In genomic region chr11:75429019-75429705, GRCm38 (mm10) we compare ENCODE assay signal across 14 mouse cellular contexts. TPM values are rescaled to one million over a fixed set of nuclear protein-coding genes. Genes with fewer than 3 reads are reported as not detected.
A peak's percentile ranks its signal among the peaks of the same experiment; 100 is the strongest.
DNase-seq lines count a peak whose midpoint lies in the region; TF ChIP-seq lines count a peak whose summit lies in the region.
"Had no signal": no experiment of that assay in that cellular context is flagged by ENCODE, and none has a peak within 500 bp of the region (broad histone marks: within the 10 kb centered on the region; RNA-seq: fewer than 3 reads in every experiment).

No protein-coding gene starts in this region.

- TF ChIP-seq POLR2A in small intestine, adult 2 months (IDR thresholded peaks at IDR 0.05; ENCODE audit: low read depth, low read length) = peak; percentile 14; the same call in 1 of the 2 replicates

- no peak overlapping the region for H3K27ac ChIP-seq in small intestine, adult 2 months (ENCODE audit: insufficient read depth, low read depth, low read length)
- no peak overlapping the region for H3K27ac ChIP-seq in forebrain, embryonic 10.5 days
- no peak overlapping the region for H3K27ac ChIP-seq in limb, embryonic 10.5 days
- H3K27ac ChIP-seq: liver, embryonic 14.5 days had no signal

- WGBS in small intestine, adult 2 months = 59% methylated on average over 9 of the region's 9 CpGs
- WGBS in forebrain, embryonic 10.5 days = 92% methylated on average over 9 of the region's 9 CpGs
- WGBS in limb, embryonic 10.5 days = 89% methylated on average over 9 of the region's 9 CpGs

- no peak overlapping the region for H3K4me3 ChIP-seq in small intestine, adult 2 months (ENCODE audit: low read depth, low read length)
- H3K4me3 ChIP-seq in forebrain, embryonic 10.5 days = no peak overlapping the region
- no peak overlapping the region for H3K4me3 ChIP-seq in limb, embryonic 10.5 days

- peaks cover 5% of the 10 kb centered on the region; the same call in 1 of the 2 replicates for H3K9me3 ChIP-seq in forebrain, embryonic 10.5 days
- no peaks in the 10 kb centered on the region for H3K9me3 ChIP-seq in limb, embryonic 10.5 days (replicated peaks)

- no peaks in the 10 kb centered on the region for H3K4me1 ChIP-seq in small intestine, adult 2 months (ENCODE audit: control insufficient read depth, insufficient read depth, insufficient read length, low read length)
- no peaks in the 10 kb centered on the region for H3K4me1 ChIP-seq in forebrain, embryonic 10.5 days
- no peaks in the 10 kb centered on the region for H3K4me1 ChIP-seq in limb, embryonic 10.5 days

- no peak for TF ChIP-seq CTCF in small intestine, adult 2 months (IDR thresholded peaks at IDR 0.05; ENCODE audit: extremely low read depth, insufficient read length, insufficient replicate concordance, low read depth, low read length)

- H3K36me3 ChIP-seq in small intestine, adult 2 months (ENCODE audit: control insufficient read depth, insufficient read depth, low read length) = no peaks in the 10 kb centered on the region
- H3K36me3 ChIP-seq in forebrain, embryonic 10.5 days (replicated peaks) = no peaks in the 10 kb centered on the region
- H3K36me3 ChIP-seq in limb, embryonic 10.5 days = no peaks in the 10 kb centered on the region

- H3K27me3 ChIP-seq in small intestine, adult 2 months (ENCODE audit: control insufficient read depth, insufficient read depth, low read length) = no peaks in the 10 kb centered on the region
- H3K27me3 ChIP-seq in forebrain, embryonic 10.5 days (ENCODE audit: poor library complexity, severe bottlenecking) = no peaks in the 10 kb centered on the region
- H3K27me3 ChIP-seq in limb, embryonic 10.5 days (ENCODE audit: low read depth, poor library complexity, severe bottlenecking) = no peaks in the 10 kb centered on the region
- H3K27me3 ChIP-seq: Patski had no signal

- DNase-seq in B cell, adult 2 months = peak; percentile 43 to 54
- DNase-seq in CD8-positive naive resting alpha-beta T cell, adult 2 months (ENCODE audit: low read depth in 2 of 2, low spot score in 2 of 2) = peak; percentile 44 to 57
- peak; percentile 61 for DNase-seq in induced T-regulatory cell, adult 2 months (ENCODE audit: low read depth)
- no peak for DNase-seq in forebrain, embryonic 10.5 days (ENCODE audit: extremely low spot score, low spot score)
- no peak for DNase-seq in adrenal gland, postnatal 10 days
- DNase-seq in frontal cortex, postnatal 36 days (ENCODE audit: low spot score in 2 of 2) = no peak
- DNase-seq in limb, embryonic 10.5 days (ENCODE audit: low spot score) = no peak
- DNase-seq: embryo, embryonic 11 days; gastrocnemius, postnatal 36 days; heart, postnatal 36 days; right cerebral cortex, adult 18-20 months had no signal

RNA-seq across cellular contexts. Expression of gene Serpinf1, which starts 6.7 kb away (rescaled TPM):
- polyA plus RNA-seq in small intestine, adult 2 months (2012; rRNA removed) = 5.8 and 13.7 TPM in 2 replicates
- polyA plus RNA-seq in forebrain, embryonic 10.5 days (2016; fragmentation: Nextera tagmentation; extraction: Ambion mirVana) = 105 and 108 TPM in 2 replicates
- 100 to 1,000 TPM; 121 to 219 TPM for total RNA-seq in adrenal gland, postnatal 10 days (2021)
- 214 and 217 TPM in 2 replicates for polyA plus RNA-seq in limb, embryonic 10.5 days (2016; fragmentation: Nextera tagmentation; extraction: Ambion mirVana)

RNA-seq across cellular contexts. Expression of gene Serpinf2, which starts 10.2 kb away (rescaled TPM):
- 2.0 and 4.3 TPM in 2 replicates for polyA plus RNA-seq in small intestine, adult 2 months (2012; rRNA removed)
- 0.06 TPM in 1 of 2 replicates, not detected in the other for polyA plus RNA-seq in forebrain, embryonic 10.5 days (2016; fragmentation: Nextera tagmentation; extraction: Ambion mirVana)
- total RNA-seq in adrenal gland, postnatal 10 days (2021) = 100 to 1,000 TPM; 112 to 253 TPM
- polyA plus RNA-seq in limb, embryonic 10.5 days (2016; fragmentation: Nextera tagmentation; extraction: Ambion mirVana) = 0.36 TPM in 1 of 2 replicates, not detected in the other
- total RNA-seq: gastrocnemius, postnatal 36 days; heart, postnatal 36 days had no signal

RNA-seq across cellular contexts. Expression of gene Wdr81, which starts 25.4 kb away (rescaled TPM):
- 8.3 and 18.3 TPM in 2 replicates for polyA plus RNA-seq in small intestine, adult 2 months (2012; rRNA removed)
- polyA plus RNA-seq in forebrain, embryonic 10.5 days (2016; fragmentation: Nextera tagmentation; extraction: Ambion mirVana) = 5.8 and 6.4 TPM in 2 replicates
- 10 to 100 TPM; 13.0 to 15.2 TPM for total RNA-seq in adrenal gland, postnatal 10 days (2021)
- polyA plus RNA-seq in limb, embryonic 10.5 days (2016; fragmentation: Nextera tagmentation; extraction: Ambion mirVana) = 5.6 and 6.6 TPM in 2 replicates

RNA-seq across cellular contexts. Expression of gene Tlcd2, which starts 32.4 kb away (rescaled TPM):
- polyA plus RNA-seq in small intestine, adult 2 months (2012; rRNA removed) = 27.9 and 78.8 TPM in 2 replicates
- 8.5 and 9.7 TPM in 2 replicates for polyA plus RNA-seq in forebrain, embryonic 10.5 days (2016; fragmentation: Nextera tagmentation; extraction: Ambion mirVana)
- 10 to 100 TPM; 20.9 to 24.6 TPM for total RNA-seq in adrenal gland, postnatal 10 days (2021)
- 9.2 and 9.8 TPM in 2 replicates for polyA plus RNA-seq in limb, embryonic 10.5 days (2016; fragmentation: Nextera tagmentation; extraction: Ambion mirVana)

RNA-seq across cellular contexts. Expression of gene Prpf8, which starts 57.5 kb away (rescaled TPM):
- 23.4 and 44.2 TPM in 2 replicates for polyA plus RNA-seq in small intestine, adult 2 months (2012; rRNA removed)
- 77.5 and 78.7 TPM in 2 replicates for polyA plus RNA-seq in forebrain, embryonic 10.5 days (2016; fragmentation: Nextera tagmentation; extraction: Ambion mirVana)
- 100 to 1,000 TPM; 112 to 130 TPM for total RNA-seq in adrenal gland, postnatal 10 days (2021)
- polyA plus RNA-seq in limb, embryonic 10.5 days (2016; fragmentation: Nextera tagmentation; extraction: Ambion mirVana) = 81.7 and 82.6 TPM in 2 replicates

Comparison
In these comparisons a context has a peak if more than half of its experiments do, and no peak if none do; other contexts are left out.
1. DNase-seq: peak in B cell, adult 2 months (2 of 2), CD8-positive naive resting alpha-beta T cell, adult 2 months (2 of 2) and induced T-regulatory cell, adult 2 months (single experiment); none in forebrain, embryonic 10.5 days (single experiment), adrenal gland, postnatal 10 days (single experiment), frontal cortex, postnatal 36 days (0 of 2) and limb, embryonic 10.5 days (single experiment).